Mouse (Mus musculus) heart, embryonic 16.5 days (tissue): ENCODE results near the gene BC003965. TPM values are rescaled to one million over a fixed set of nuclear protein-coding genes. Genes with fewer than 3 reads are reported as not detected.
"Not testable (repeated sequence)": the region's sequence is repeated elsewhere in the genome, so short reads cannot be mapped to it uniquely, and the experiment has no call there.

Source experiments
- ATAC-seq: fragments of 200-750 bp; cut with Nextera tagmentation; replicated peaks from 2 replicates; pipeline ENCODE4 v1.8.0; 2017; ENCODE audit warnings: moderate number of reproducible peaks; ENCODE audit not compliant: insufficient read depth, low FRiP score; ENCODE audit errors: extremely low read depth
- H3K27ac ChIP-seq: fragments of 300-500 bp; sonication (generic); 2 replicates; pipeline ENCODE4 v1.5.1; 2014; ENCODE audit warnings: mild to moderate bottlenecking, low read length, control low read depth, moderate library complexity
- H3K27me3 ChIP-seq: fragments of 300-500 bp; sonication (generic); 2 replicates; pipeline ENCODE4 v1.6.1; 2014; ENCODE audit warnings: low read length, mixed read lengths; ENCODE audit not compliant: control insufficient read depth, insufficient read depth
- H3K36me3 ChIP-seq: fragments of 300-500 bp; sonication (generic); 2 replicates; pipeline ENCODE4 v1.6.1; 2014; ENCODE audit not compliant: control insufficient read depth, insufficient read depth
- H3K4me1 ChIP-seq: fragments of 300-500 bp; sonication (generic); 2 replicates; pipeline ENCODE4 v1.6.1; 2014; ENCODE audit warnings: low read length, mixed read lengths; ENCODE audit not compliant: control insufficient read depth, insufficient read depth
- H3K4me2 ChIP-seq: fragments of 300-500 bp; sonication (generic); 2 replicates; pipeline ENCODE4 v1.6.1; 2014; ENCODE audit warnings: low read depth, mild to moderate bottlenecking, control low read depth, low read length
- H3K4me3 ChIP-seq: fragments of 300-500 bp; sonication (generic); 2 replicates; pipeline ENCODE4 v1.5.1; 2014; ENCODE audit warnings: mild to moderate bottlenecking, control low read depth, low read length
- H3K9ac ChIP-seq: fragments of 300-500 bp; sonication (generic); 2 replicates; pipeline ENCODE4 v1.6.1; 2014; ENCODE audit warnings: low read length, control low read depth
- H3K9me3 ChIP-seq: fragments of 300-500 bp; sonication (generic); replicated peaks from 2 replicates; pipeline ENCODE4 v1.6.1; 2016; ENCODE audit warnings: low read length; ENCODE audit not compliant: control insufficient read depth
- WGBS: fragments of 180-500 bp; shearing (Covaris S2); extraction: QIAGEN DNeasy Blood & Tissue Kit; methylation state at CpG from one replicate; pipeline ENCODE4 v1.1.7; 2014; 5-methylcytosine and 5-hydroxymethylcytosine counted together
- polyA plus RNA-seq: library from polyadenylated mRNA; unstranded; fragments of >200 nt; fragmentation: Nextera tagmentation; extraction: Ambion mirVana; gene quantifications from 2 replicates; pipeline ENCODE4 v1.2.1, GENCODE M21; 2015

Gene BC003965
- polyA plus RNA-seq, 1 experiment from 2014 or later = 29.6 TPM

GRCm38 (mm10) chr17:25222951-25223601 is 38.7 kb downstream of the BC003965 start:
- 56% methylated on average over 6 of the region's 6 CpGs for WGBS
- peak overlapping the region; percentile 37 for H3K4me3 ChIP-seq
- H3K36me3 ChIP-seq = no peaks in the 10 kb centered on the region
- H3K9me3 ChIP-seq = no peaks in the 10 kb centered on the region
- H3K27ac ChIP-seq = peak overlapping the region; percentile 67
- no peak for ATAC-seq
- H3K4me2 ChIP-seq = peak overlapping the region; percentile 58
- H3K27me3 ChIP-seq = no peaks in the 10 kb centered on the region
- H3K4me1 ChIP-seq = 0 out of 2 replicates have a peak, but pooled peaks cover 3% of the 10 kb centered on the region
- H3K9ac ChIP-seq = peak overlapping the region; percentile 55; the same call in 1 of the 2 replicates

- 82% methylated on average over 7 of the region's 7 CpGs for WGBS
- H3K27me3 ChIP-seq = no peaks in the 10 kb centered on the region
- H3K4me2 ChIP-seq = no peak overlapping the region; the same call in 1 of the 2 replicates
- peaks cover 6% of the 10 kb centered on the region; the same call in 1 of the 2 replicates for H3K36me3 ChIP-seq
- H3K27ac ChIP-seq = peak overlapping the region; percentile 67
- H3K4me3 ChIP-seq = no peak overlapping the region
- no peaks in the 10 kb centered on the region for H3K9me3 ChIP-seq
- ATAC-seq = no peak
- H3K9ac ChIP-seq = no peak overlapping the region
- 0 out of 2 replicates have a peak, but pooled peaks cover 3% of the 10 kb centered on the region for H3K4me1 ChIP-seq
Observed at GRCm38 (mm10) chr17:25224586-25225222, 40.4 kb downstream of the BC003965 start.

GRCm38 (mm10) chr17:25225659-25226058 is 41.3 kb downstream of the BC003965 start:
- no peak overlapping the region for H3K4me2 ChIP-seq
- no peak for ATAC-seq
- 84% methylated on average over 4 of the region's 4 CpGs for WGBS

GRCm38 (mm10) chr17:25227991-25228390 is 43.6 kb downstream of the BC003965 start:
- ATAC-seq = no peak
- 79% methylated on average over 5 of the region's 5 CpGs for WGBS

More at GRCm38 (mm10) chr17:25225659-25226058, 41.3 kb downstream of the BC003965 start:
- peaks cover 10% of the 10 kb centered on the region for H3K36me3 ChIP-seq
- H3K9ac ChIP-seq = no peak overlapping the region
- 0 out of 2 replicates have a peak, but pooled peaks cover 3% of the 10 kb centered on the region for H3K4me1 ChIP-seq
- H3K9me3 ChIP-seq = no peaks in the 10 kb centered on the region
- H3K4me3 ChIP-seq = no peak overlapping the region
- no peaks in the 10 kb centered on the region for H3K27me3 ChIP-seq
- H3K27ac ChIP-seq = no peak overlapping the region

GRCm38 (mm10) chr17:25230014-25230655 is 45.8 kb downstream of the BC003965 start:
- H3K4me1 ChIP-seq, H3K9me3 ChIP-seq, H3K4me3 ChIP-seq, H3K27ac ChIP-seq, H3K4me2 ChIP-seq, H3K27me3 ChIP-seq, H3K9ac ChIP-seq: not testable (repeated sequence)
- 69% methylated on average over 15 of the region's 17 CpGs for WGBS
- H3K36me3 ChIP-seq = peaks cover 20% of the 10 kb centered on the region
- ATAC-seq = peak; percentile 62; the same call in 1 of the 2 replicates

More at GRCm38 (mm10) chr17:25227991-25228390, 43.6 kb downstream of the BC003965 start:
- H3K4me2 ChIP-seq = no peak overlapping the region
- peaks cover 19% of the 10 kb centered on the region for H3K36me3 ChIP-seq
- H3K27ac ChIP-seq = no peak overlapping the region
- H3K4me3 ChIP-seq = no peak overlapping the region
- no peaks in the 10 kb centered on the region for H3K4me1 ChIP-seq
- no peaks in the 10 kb centered on the region for H3K27me3 ChIP-seq
- no peak overlapping the region for H3K9ac ChIP-seq
- H3K9me3 ChIP-seq = no peaks in the 10 kb centered on the region

GRCm38 (mm10) chr17:25230700-25231099 is 46.3 kb downstream of the BC003965 start:
- no peak overlapping the region for H3K4me3 ChIP-seq
- H3K4me2 ChIP-seq = no peak overlapping the region
- H3K27ac ChIP-seq = no peak overlapping the region
- H3K4me1 ChIP-seq = no peaks in the 10 kb centered on the region
- 82% methylated on average over 3 of the region's 3 CpGs for WGBS
- H3K36me3 ChIP-seq = peaks cover 25% of the 10 kb centered on the region
- no peaks in the 10 kb centered on the region for H3K9me3 ChIP-seq
- H3K27me3 ChIP-seq = no peaks in the 10 kb centered on the region
- ATAC-seq = no peak
- no peak overlapping the region for H3K9ac ChIP-seq

- H3K4me1 ChIP-seq, H3K4me2 ChIP-seq, H3K9me3 ChIP-seq, H3K9ac ChIP-seq, H3K27ac ChIP-seq, H3K27me3 ChIP-seq, H3K4me3 ChIP-seq: not testable (repeated sequence)
- H3K36me3 ChIP-seq = peaks cover 27% of the 10 kb centered on the region
- 0 out of 2 replicates have a peak, but pooled peaks have one; percentile 12 for ATAC-seq
- WGBS = 94% methylated on average over 5 of the region's 11 CpGs
Observed at GRCm38 (mm10) chr17:25231621-25232020, 47.3 kb downstream of the BC003965 start.

- 77% methylated on average over 9 of the region's 9 CpGs for WGBS
- no peaks in the 10 kb centered on the region for H3K9me3 ChIP-seq
- H3K27me3 ChIP-seq = no peaks in the 10 kb centered on the region
- ATAC-seq = no peak
- H3K4me1 ChIP-seq = peaks cover 6% of the 10 kb centered on the region
- H3K4me3 ChIP-seq = no peak overlapping the region
- no peak overlapping the region for H3K9ac ChIP-seq
- H3K27ac ChIP-seq = no peak overlapping the region
- no peak overlapping the region for H3K4me2 ChIP-seq
- peaks cover 17% of the 10 kb centered on the region for H3K36me3 ChIP-seq
Observed at GRCm38 (mm10) chr17:25235635-25236034, 51.3 kb downstream of the BC003965 start.
